Mouse (Mus musculus) intestine, postnatal 0 days (tissue): ENCODE data around the gene Arhgef28. TPM values are rescaled to one million over a fixed set of nuclear protein-coding genes. Genes with fewer than 3 reads are reported as not detected.

Experiments
- ATAC-seq: fragments of 200-750 bp; cut with Nextera tagmentation; 2 replicates; pipeline ENCODE4 v1.8.0; 2017; ENCODE audit warnings: mild to moderate bottlenecking, moderate TSS enrichment, moderate library complexity
- H3K27ac ChIP-seq: fragments of 300-500 bp; sonication (generic); 2 replicates; pipeline ENCODE4 v1.5.1; 2014; ENCODE audit warnings: mild to moderate bottlenecking, low read depth, low read length, moderate library complexity
- H3K27me3 ChIP-seq: fragments of 300-500 bp; sonication (generic); replicated peaks from 2 replicates; pipeline ENCODE4 v1.6.1; 2014; ENCODE audit warnings: low read length, mixed read lengths; ENCODE audit not compliant: control insufficient read depth, insufficient read depth
- H3K36me3 ChIP-seq: fragments of 300-500 bp; sonication (generic); 2 replicates; pipeline ENCODE4 v1.6.1; 2014; ENCODE audit warnings: mild to moderate bottlenecking, moderate library complexity; ENCODE audit not compliant: control insufficient read depth, insufficient read depth
- H3K4me1 ChIP-seq: fragments of 300-500 bp; sonication (generic); replicated peaks from 2 replicates; pipeline ENCODE4 v1.6.1; 2014; ENCODE audit warnings: antibody characterized with exemption, low read length, mixed read lengths; ENCODE audit not compliant: control insufficient read depth, insufficient read depth
- H3K4me2 ChIP-seq: fragments of 300-500 bp; sonication (generic); replicated peaks from 2 replicates; pipeline ENCODE4 v1.6.1; 2014; ENCODE audit warnings: low read depth, mild to moderate bottlenecking, moderate library complexity
- H3K4me3 ChIP-seq: fragments of 300-500 bp; sonication (generic); 2 replicates; pipeline ENCODE4 v1.5.1; 2014; ENCODE audit warnings: low read depth, low read length
- H3K9ac ChIP-seq: fragments of 300-500 bp; sonication (generic); 2 replicates; pipeline ENCODE4 v1.6.1; 2014; ENCODE audit warnings: mild to moderate bottlenecking, low read depth, low read length
- H3K9me3 ChIP-seq: fragments of 300-500 bp; sonication (generic); 2 replicates; pipeline ENCODE4 v1.6.1; 2016; ENCODE audit warnings: mixed run types; ENCODE audit not compliant: control insufficient read depth
- CTCF ChIP-seq: sonication (generic); IDR thresholded peaks from 2 replicates; pipeline ENCODE4 v1.5.1; 2016; ENCODE audit warnings: low read depth, mild to moderate bottlenecking, control low read depth, antibody characterized with exemption, moderate library complexity
- WGBS: fragments of 180-500 bp; shearing (Covaris S2); extraction: QIAGEN DNeasy Blood & Tissue Kit; methylation state at CpG from one replicate; pipeline ENCODE4 v1.1.7; 2014; 5-methylcytosine and 5-hydroxymethylcytosine counted together
- polyA plus RNA-seq: library from polyadenylated mRNA; unstranded; fragments of >200 nt; fragmentation: Nextera tagmentation; extraction: Ambion mirVana; gene quantifications from 2 replicates; pipeline ENCODE4 v1.2.1, GENCODE M21; 2015

The Arhgef28 gene
- polyA plus RNA-seq, 1 experiment from 2014 or later, result 13.8 TPM

- Histone ChIP-seq H3K9me3 (no peaks in the 10 kb centered on the region), H3K4me3 (no peak overlapping the region), H3K36me3 (no peaks in the 10 kb centered on the region), H3K4me2 (no peak overlapping the region), H3K9ac (no peak overlapping the region), H3K27ac (no peak overlapping the region), H3K27me3 (no peaks in the 10 kb centered on the region), H3K4me1 (no peaks in the 10 kb centered on the region; the same call in 1 of the 2 replicates)
- TF ChIP-seq CTCF, result peak; percentile 96
- peak; percentile 71 for ATAC-seq
- 33% methylated on average over 18 of the region's 18 CpGs for WGBS
Measured at GRCm38 (mm10) chr13:97938596-97939297, 267.5 kb downstream of the Arhgef28 start.

- Histone ChIP-seq H3K9ac (no peak overlapping the region), H3K27me3 (no peaks in the 10 kb centered on the region), H3K4me1 (no peaks in the 10 kb centered on the region; the same call in 1 of the 2 replicates), H3K4me2 (no peak overlapping the region), H3K9me3 (no peaks in the 10 kb centered on the region), H3K27ac (no peak overlapping the region), H3K4me3 (no peak overlapping the region), H3K36me3 (no peaks in the 10 kb centered on the region)
- ATAC-seq, result no peak
- TF ChIP-seq CTCF, result peak; percentile 82
- 20% methylated on average over 7 of the region's 7 CpGs for WGBS
Measured at GRCm38 (mm10) chr13:97937919-97938318, 268.3 kb downstream of the Arhgef28 start.

- Histone ChIP-seq H3K4me2 (peak overlapping the region; percentile 43), H3K4me3 (no peak overlapping the region), H3K36me3 (no peaks in the 10 kb centered on the region), H3K4me1 (0 out of 2 replicates have a peak, but pooled peaks cover 3% of the 10 kb centered on the region), H3K27ac (no peak overlapping the region), H3K9ac (no peak overlapping the region), H3K27me3 (no peaks in the 10 kb centered on the region), H3K9me3 (no peaks in the 10 kb centered on the region)
- ATAC-seq, result no peak
- WGBS, result 10% methylated on average over 8 of the region's 8 CpGs
- no peak for TF ChIP-seq CTCF
Measured at GRCm38 (mm10) chr13:97928135-97928497, 278.1 kb downstream of the Arhgef28 start.

GRCm38 (mm10) chr13:97927376-97928134, 278.7 kb downstream of the Arhgef28 start:
- peak overlapping the region; percentile 43; the same call in 1 of the 2 replicates for H3K4me2 ChIP-seq
- H3K9me3 ChIP-seq, result no peaks in the 10 kb centered on the region
- H3K4me3 ChIP-seq, result no peak overlapping the region
- H3K27me3 ChIP-seq, result no peaks in the 10 kb centered on the region
- H3K9ac ChIP-seq, result no peak overlapping the region
- 0 out of 2 replicates have a peak, but pooled peaks cover 3% of the 10 kb centered on the region for H3K4me1 ChIP-seq
- TF ChIP-seq CTCF, result no peak
- H3K27ac ChIP-seq, result no peak overlapping the region
- H3K36me3 ChIP-seq, result no peaks in the 10 kb centered on the region
- no peak for ATAC-seq
- 44% methylated on average over 14 of the region's 14 CpGs for WGBS

GRCm38 (mm10) chr13:97926371-97926770, 279.9 kb downstream of the Arhgef28 start:
- no peaks in the 10 kb centered on the region for H3K36me3 ChIP-seq
- H3K27me3 ChIP-seq, result no peaks in the 10 kb centered on the region
- no peak overlapping the region for H3K4me3 ChIP-seq
- ATAC-seq, result no peak
- no peak overlapping the region for H3K9ac ChIP-seq
- no peaks in the 10 kb centered on the region for H3K9me3 ChIP-seq
- no peak overlapping the region for H3K27ac ChIP-seq
- no peak overlapping the region for H3K4me2 ChIP-seq
- H3K4me1 ChIP-seq, result 0 out of 2 replicates have a peak, but pooled peaks cover 3% of the 10 kb centered on the region
- TF ChIP-seq CTCF, result no peak
- 78% methylated on average over 10 of the region's 10 CpGs for WGBS

- no peak overlapping the region for H3K4me3 ChIP-seq
- 95% methylated on average over 5 of the region's 5 CpGs for WGBS
- H3K9me3 ChIP-seq, result no peaks in the 10 kb centered on the region
- H3K36me3 ChIP-seq, result no peaks in the 10 kb centered on the region
- H3K9ac ChIP-seq, result no peak overlapping the region
- 0 out of 2 replicates have a peak, but pooled peaks cover 3% of the 10 kb centered on the region for H3K4me1 ChIP-seq
- H3K27ac ChIP-seq, result no peak overlapping the region
- no peak for ATAC-seq
- no peaks in the 10 kb centered on the region for H3K27me3 ChIP-seq
- TF ChIP-seq CTCF, result no peak
- H3K4me2 ChIP-seq, result no peak overlapping the region
Measured at GRCm38 (mm10) chr13:97923009-97923408, 283.2 kb downstream of the Arhgef28 start.
